Mouse (Mus musculus) hindbrain, embryonic 10.5 days (tissue): ENCODE measurements around the gene Map3k4. TPM values are rescaled to one million over a fixed set of nuclear protein-coding genes. Genes with fewer than 3 reads are reported as not detected.
"Not testable (repeated sequence)": the region's sequence is repeated elsewhere in the genome, so short reads cannot be mapped to it uniquely, and the experiment has no call there.

Experiments
- DNase-seq: peaks from one replicate; pipeline ENCODE4 v3.0.0-alpha.2; 2017; ENCODE audit warnings: low spot score
- H3K27ac ChIP-seq: fragments of 300-500 bp; sonication (generic); 2 replicates; pipeline ENCODE4 v1.5.1; 2016; ENCODE audit warnings: mild to moderate bottlenecking, moderate library complexity
- H3K27me3 ChIP-seq: fragments of 300-500 bp; sonication (generic); 2 replicates; pipeline ENCODE4 v1.6.1; 2016; ENCODE audit warnings: mild to moderate bottlenecking; ENCODE audit not compliant: poor library complexity, insufficient read depth, severe bottlenecking
- H3K36me3 ChIP-seq: fragments of 300-500 bp; sonication (generic); 2 replicates; pipeline ENCODE4 v1.6.1; 2016; ENCODE audit warnings: mild to moderate bottlenecking, moderate library complexity
- H3K4me1 ChIP-seq: fragments of 300-500 bp; sonication (generic); replicated peaks from 2 replicates; pipeline ENCODE4 v1.6.1; 2016; ENCODE audit warnings: mild to moderate bottlenecking
- H3K4me3 ChIP-seq: fragments of 300-500 bp; sonication (generic); 2 replicates; pipeline ENCODE4 v1.5.1; 2016; ENCODE audit warnings: mild to moderate bottlenecking, moderate library complexity
- H3K9me3 ChIP-seq: fragments of 300-500 bp; sonication (generic); 2 replicates; pipeline ENCODE4 v1.6.1; 2016; ENCODE audit warnings: mild to moderate bottlenecking, moderate library complexity
- WGBS: fragments of 180-500 bp; shearing (Covaris S2); methylation state at CpG from one replicate; pipeline ENCODE4 v1.1.7; 2016; 5-methylcytosine and 5-hydroxymethylcytosine counted together
- polyA plus RNA-seq: library from polyadenylated mRNA; unstranded; fragments of >200 nt; fragmentation: Nextera tagmentation; extraction: Ambion mirVana; gene quantifications from 2 replicates; pipeline ENCODE4 v1.2.1, GENCODE M21; 2016

Map3k4 gene
- polyA plus RNA-seq, 1 experiment from 2014 or later: 47.7 TPM

DNA sequence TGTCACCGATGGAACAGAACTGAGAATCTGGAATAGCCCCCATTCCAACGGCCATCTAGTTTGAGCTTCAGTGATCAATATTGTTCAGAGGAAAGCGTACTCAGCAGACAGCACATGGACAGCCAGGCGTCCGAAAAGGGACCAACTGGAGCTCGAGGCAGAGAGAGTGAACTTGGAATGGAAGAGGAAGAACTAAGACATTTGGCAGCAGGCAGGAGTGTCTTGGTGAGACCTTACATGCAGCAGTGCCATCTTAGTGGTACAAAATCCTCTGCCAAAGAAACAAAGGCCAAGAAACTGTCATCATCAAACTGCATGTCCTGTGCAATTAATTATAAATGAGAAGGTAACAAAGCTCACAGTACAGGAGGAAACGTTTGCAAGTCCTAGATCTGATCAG is 19.2 kb downstream of the Map3k4 start:
- Histone ChIP-seq H3K9me3 (no peaks in the 10 kb centered on the region), H3K4me3 (no peak overlapping the region), H3K27me3 (no peaks in the 10 kb centered on the region), H3K4me1 (peaks cover 19% of the 10 kb centered on the region), H3K27ac (no peak overlapping the region), H3K36me3 (no peaks in the 10 kb centered on the region)
- DNase-seq: no peak
- WGBS: 89% methylated on average over 7 of the region's 7 CpGs

DNA sequence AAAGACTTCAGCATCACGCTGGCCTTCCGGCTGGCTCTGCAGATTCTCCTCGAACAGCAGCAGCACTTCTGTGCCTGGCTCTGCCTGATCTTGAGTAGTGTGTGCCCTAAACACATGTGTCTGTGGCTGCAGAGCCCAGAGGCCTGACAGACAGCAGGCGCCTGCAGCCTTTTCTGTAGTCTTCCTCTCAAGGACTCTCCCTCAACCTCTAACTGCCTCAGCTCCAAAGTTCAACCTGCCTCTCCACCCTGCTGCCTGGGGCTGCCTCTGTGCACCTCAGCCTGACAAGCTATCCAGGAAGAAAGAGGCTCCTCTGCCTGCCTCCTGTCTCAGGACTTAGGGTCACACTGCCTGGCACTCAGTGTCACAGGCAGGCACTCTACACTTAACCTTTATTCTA is 20.6 kb downstream of the Map3k4 start:
- no peak overlapping the region for H3K4me3 ChIP-seq
- 92% methylated on average over 4 of the region's 4 CpGs for WGBS
- no peaks in the 10 kb centered on the region for H3K36me3 ChIP-seq
- H3K27ac ChIP-seq: 0 out of 2 replicates have a peak overlapping the region, but pooled peaks have one; percentile 30
- H3K27me3 ChIP-seq: no peaks in the 10 kb centered on the region
- H3K4me1 ChIP-seq: peaks cover 19% of the 10 kb centered on the region
- H3K9me3 ChIP-seq: no peaks in the 10 kb centered on the region
- no peak for DNase-seq

GRCm38 (mm10) chr17:12297292-12297691 is 21.3 kb downstream of the Map3k4 start:
- Histone ChIP-seq H3K9me3 (no peaks in the 10 kb centered on the region), H3K27ac (no peak overlapping the region), H3K4me3 (no peak overlapping the region), H3K36me3 (no peaks in the 10 kb centered on the region), H3K4me1 (peaks cover 19% of the 10 kb centered on the region), H3K27me3 (no peaks in the 10 kb centered on the region)
- no peak for DNase-seq
- 85% methylated on average over 7 of the region's 7 CpGs for WGBS

DNA sequence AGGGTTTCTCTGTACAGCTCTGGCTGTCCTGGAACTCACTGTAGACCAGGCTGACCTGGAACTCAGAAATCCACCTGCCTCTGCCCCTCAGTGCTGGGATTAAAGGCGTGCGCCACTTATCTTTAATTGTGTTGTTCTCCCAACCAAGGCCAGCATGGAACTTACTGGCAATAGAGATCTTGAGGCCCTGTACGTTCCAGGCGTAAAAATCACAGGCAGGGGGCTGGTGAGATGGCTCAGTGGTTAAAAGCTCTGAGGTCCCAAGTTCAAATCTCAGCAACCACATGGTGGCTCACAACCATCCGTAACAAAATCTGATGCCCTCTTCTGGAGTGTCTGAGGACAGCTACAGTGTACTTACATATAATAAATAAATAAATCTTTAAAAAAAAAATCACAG is 22.7 kb downstream of the Map3k4 start:
- 90% methylated on average over 5 of the region's 5 CpGs for WGBS
- H3K4me3 ChIP-seq, H3K27me3 ChIP-seq, DNase-seq, H3K9me3 ChIP-seq, H3K27ac ChIP-seq, H3K36me3 ChIP-seq: not testable (repeated sequence)
- peaks cover 11% of the 10 kb centered on the region for H3K4me1 ChIP-seq

GRCm38 (mm10) chr17:12294424-12294823 is 24.2 kb downstream of the Map3k4 start:
- Histone ChIP-seq H3K4me1 (peaks cover 15% of the 10 kb centered on the region), H3K27me3 (no peaks in the 10 kb centered on the region), H3K27ac (no peak overlapping the region), H3K9me3 (no peaks in the 10 kb centered on the region), H3K36me3 (no peaks in the 10 kb centered on the region), H3K4me3 (no peak overlapping the region)
- DNase-seq: no peak
- WGBS: 88% methylated on average over 7 of the region's 7 CpGs

DNA sequence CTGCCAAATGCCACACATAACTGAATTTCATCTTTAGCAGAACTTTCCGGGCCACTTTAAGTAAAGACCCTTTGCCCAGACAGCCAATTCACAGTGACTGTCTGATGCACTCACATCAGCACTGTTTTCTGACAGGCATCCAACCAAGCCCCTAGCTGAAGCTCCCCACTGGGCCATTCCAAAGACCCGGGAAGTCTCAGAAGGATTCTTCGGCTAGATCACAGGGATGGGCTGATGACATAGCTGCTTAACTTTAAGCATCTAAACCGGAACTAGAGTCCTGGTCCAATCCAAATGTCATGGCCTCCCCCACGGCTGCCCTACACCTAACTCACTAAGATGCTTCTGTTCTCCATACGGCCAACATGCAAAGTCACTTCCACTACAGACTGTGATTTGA is 25.0 kb downstream of the Map3k4 start:
- H3K27me3 ChIP-seq: no peaks in the 10 kb centered on the region
- peaks cover 3% of the 10 kb centered on the region for H3K36me3 ChIP-seq
- H3K4me1 ChIP-seq: peaks cover 15% of the 10 kb centered on the region
- no peaks in the 10 kb centered on the region for H3K9me3 ChIP-seq
- no peak overlapping the region for H3K27ac ChIP-seq
- no peak for DNase-seq
- H3K4me3 ChIP-seq: no peak overlapping the region
- WGBS: 76% methylated on average over 6 of the region's 6 CpGs

DNA sequence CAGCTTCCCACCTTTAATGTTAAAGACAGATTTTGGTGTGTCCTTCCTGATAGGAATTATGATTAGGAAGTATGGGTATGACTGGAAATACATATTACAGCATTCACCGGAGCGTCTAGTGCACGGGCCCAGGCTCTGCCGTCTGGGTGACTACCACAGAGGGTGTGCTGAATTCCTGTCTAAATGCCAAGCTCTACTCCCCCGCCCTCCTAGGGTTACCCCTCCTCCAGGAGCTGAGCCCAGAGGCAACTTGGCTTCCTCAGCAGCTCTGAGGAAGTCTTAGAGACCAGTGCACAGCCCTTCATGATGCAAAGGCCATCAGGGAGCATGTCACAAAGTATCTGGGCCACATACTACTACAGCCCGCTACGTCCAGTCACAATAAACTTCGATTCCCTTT is 25.7 kb downstream of the Map3k4 start:
- DNase-seq: no peak
- Histone ChIP-seq H3K9me3 (peaks cover 4% of the 10 kb centered on the region; the same call in 1 of the 2 replicates), H3K4me1 (peaks cover 15% of the 10 kb centered on the region), H3K27ac (no peak overlapping the region), H3K4me3 (no peak overlapping the region), H3K27me3 (no peaks in the 10 kb centered on the region), H3K36me3 (peaks cover 9% of the 10 kb centered on the region)
- 94% methylated on average over 8 of the region's 8 CpGs for WGBS

GRCm38 (mm10) chr17:12292356-12292755 is 26.2 kb downstream of the Map3k4 start:
- 92% methylated on average over 1 of the region's 1 CpGs for WGBS
- Histone ChIP-seq H3K36me3 (peaks cover 9% of the 10 kb centered on the region), H3K4me3 (no peak overlapping the region), H3K4me1 (peaks cover 15% of the 10 kb centered on the region), H3K27ac (no peak overlapping the region), H3K27me3 (no peaks in the 10 kb centered on the region), H3K9me3 (peaks cover 4% of the 10 kb centered on the region; the same call in 1 of the 2 replicates)
- DNase-seq: no peak

- no peaks in the 10 kb centered on the region for H3K27me3 ChIP-seq
- H3K9me3 ChIP-seq: peaks cover 4% of the 10 kb centered on the region; the same call in 1 of the 2 replicates
- WGBS: 89% methylated on average over 7 of the region's 7 CpGs
- no peak for DNase-seq
- H3K4me1 ChIP-seq: peaks cover 9% of the 10 kb centered on the region
- H3K27ac ChIP-seq: no peak overlapping the region
- H3K4me3 ChIP-seq: no peak overlapping the region
- H3K36me3 ChIP-seq: peaks cover 9% of the 10 kb centered on the region
These were observed 27.4 kb downstream of the Map3k4 start for GRCm38 (mm10) chr17:12291151-12291550.

DNA sequence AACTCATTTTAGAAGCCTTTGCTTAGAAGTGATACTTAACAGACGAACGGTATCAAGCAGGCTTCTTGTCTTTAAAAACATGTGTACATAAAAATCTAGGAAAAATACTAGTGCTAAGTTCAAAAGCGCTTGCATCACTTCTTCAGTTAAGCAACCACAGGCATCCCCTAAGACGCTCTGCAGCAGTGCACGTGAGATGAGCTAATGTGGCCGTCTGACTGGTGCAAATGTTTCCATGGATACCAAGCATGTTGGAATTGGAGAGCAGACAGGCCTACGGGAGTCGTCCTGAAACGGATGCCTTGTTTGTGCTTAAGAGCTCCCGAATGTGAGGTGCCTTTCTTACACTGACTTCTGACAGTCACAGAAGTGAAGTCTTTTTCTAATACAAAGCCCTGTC is 27.9 kb downstream of the Map3k4 start:
- H3K9me3 ChIP-seq: peaks cover 4% of the 10 kb centered on the region; the same call in 1 of the 2 replicates
- peaks cover 9% of the 10 kb centered on the region for H3K4me1 ChIP-seq
- H3K4me3 ChIP-seq: no peak overlapping the region
- 43% methylated on average over 10 of the region's 10 CpGs for WGBS
- no peak overlapping the region for H3K27ac ChIP-seq
- no peaks in the 10 kb centered on the region for H3K27me3 ChIP-seq
- H3K36me3 ChIP-seq: peaks cover 9% of the 10 kb centered on the region
- peak; percentile 49 for DNase-seq

- WGBS: 88% methylated on average over 1 of the region's 1 CpGs
- not testable (repeated sequence) for H3K4me1 ChIP-seq, H3K27me3 ChIP-seq, DNase-seq, H3K27ac ChIP-seq, H3K9me3 ChIP-seq, H3K4me3 ChIP-seq, H3K36me3 ChIP-seq
These were observed 28.8 kb downstream of the Map3k4 start for GRCm38 (mm10) chr17:12289836-12290235.

GRCm38 (mm10) chr17:12288871-12289270 is 29.7 kb downstream of the Map3k4 start:
- DNase-seq: no peak
- H3K9me3 ChIP-seq: peaks cover 4% of the 10 kb centered on the region; the same call in 1 of the 2 replicates
- WGBS: 92% methylated on average over 4 of the region's 4 CpGs
- no peaks in the 10 kb centered on the region for H3K27me3 ChIP-seq
- peaks cover 9% of the 10 kb centered on the region for H3K4me1 ChIP-seq
- peaks cover 9% of the 10 kb centered on the region for H3K36me3 ChIP-seq
- no peak overlapping the region for H3K27ac ChIP-seq
- H3K4me3 ChIP-seq: no peak overlapping the region

- Histone ChIP-seq H3K4me1 (no peaks in the 10 kb centered on the region), H3K27me3 (no peaks in the 10 kb centered on the region), H3K36me3 (peaks cover 42% of the 10 kb centered on the region), H3K4me3 (no peak overlapping the region), H3K27ac (no peak overlapping the region), H3K9me3 (peaks cover 11% of the 10 kb centered on the region)
- no peak for DNase-seq
- WGBS: 95% methylated on average over 10 of the region's 10 CpGs
These were observed 38.8 kb downstream of the Map3k4 start for GRCm38 (mm10) chr17:12279810-12280209.

GRCm38 (mm10) chr17:12278073-12278472 is 40.5 kb downstream of the Map3k4 start:
- no peak overlapping the region for H3K4me3 ChIP-seq
- H3K9me3 ChIP-seq: peaks cover 6% of the 10 kb centered on the region
- H3K27me3 ChIP-seq: no peaks in the 10 kb centered on the region
- no peak for DNase-seq
- peaks cover 46% of the 10 kb centered on the region for H3K36me3 ChIP-seq
- no peaks in the 10 kb centered on the region for H3K4me1 ChIP-seq
- WGBS: 90% methylated on average over 5 of the region's 5 CpGs
- H3K27ac ChIP-seq: no peak overlapping the region
